Mouse (Mus musculus): ENCODE results near the gene Hunk. TPM values are rescaled to one million over a fixed set of nuclear protein-coding genes. Genes with fewer than 3 reads are reported as not detected.

The Hunk gene
- 0.37 TPM for polyA plus RNA-seq (2014; fragmentation: Illumina TruSeq; extraction: RNeasy Lipid Tissue Mini Kit (QIAGEN cat#74804); ENCODE audit: low read depth, low replicate concordance)

DNA sequence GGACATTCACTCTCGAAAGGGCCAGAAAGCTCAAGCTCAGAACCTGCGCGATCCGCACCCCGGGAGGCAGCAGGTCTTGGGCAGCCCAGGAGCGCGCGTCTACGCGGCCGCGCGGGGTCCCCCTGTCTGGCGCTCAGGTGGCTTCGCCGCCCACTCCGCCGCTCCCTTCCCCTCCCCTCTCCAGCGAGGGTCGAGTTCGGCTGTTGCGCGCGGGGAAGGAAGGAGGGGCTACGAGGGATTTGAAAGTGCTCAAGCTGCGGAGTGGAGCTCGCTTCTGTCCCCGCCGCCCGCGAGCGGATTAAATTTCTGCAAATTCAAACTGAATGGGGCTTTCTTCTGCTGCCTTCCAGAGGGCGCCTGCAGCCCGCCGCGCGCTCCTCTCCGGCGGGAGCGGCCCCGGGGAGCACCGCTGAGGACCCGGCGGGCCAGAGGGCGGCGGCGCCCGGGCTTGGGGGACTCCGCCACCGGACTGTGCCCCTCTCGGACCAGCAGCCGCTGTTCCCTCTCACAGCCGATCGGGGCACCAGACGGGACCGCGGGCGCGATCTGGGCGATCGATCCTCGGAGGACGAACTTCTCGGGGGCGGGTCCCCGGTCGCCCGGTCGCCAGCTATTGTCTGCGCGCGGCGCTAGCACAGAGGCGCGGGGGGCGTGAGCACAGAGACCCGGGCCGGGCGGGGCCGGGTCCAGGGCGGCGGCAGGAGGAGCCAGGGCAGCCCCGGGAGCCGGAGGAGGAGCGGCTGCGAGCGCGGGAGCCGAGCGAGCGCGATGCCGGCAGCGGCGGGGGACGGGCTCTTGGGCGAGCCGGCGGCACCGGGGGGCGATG lies at the start of gene Hunk:
Gene Hunk (plus strand): TSS at position 326 of the 826 bp plus-strand sequence.

Other genes starting within 250 kb of the Hunk start
- 4.8 TPM for gene Tiam1, start 242.2 kb upstream of the Hunk start, polyA plus RNA-seq (2014; fragmentation: Illumina TruSeq; extraction: RNeasy Lipid Tissue Mini Kit (QIAGEN cat#74804); ENCODE audit: low read depth, low replicate concordance)
- gene Sod1, start 165.3 kb upstream of the Hunk start, polyA plus RNA-seq (2014; fragmentation: Illumina TruSeq; extraction: RNeasy Lipid Tissue Mini Kit (QIAGEN cat#74804); ENCODE audit: low read depth, low replicate concordance) = 813 TPM
- gene Scaf4, start 101.5 kb upstream of the Hunk start, polyA plus RNA-seq (2014; fragmentation: Illumina TruSeq; extraction: RNeasy Lipid Tissue Mini Kit (QIAGEN cat#74804); ENCODE audit: low read depth, low replicate concordance) = 14.7 TPM

Data from heart, adult 10 weeks (tissue).